Mouse (Mus musculus): ENCODE data around the gene Muc3. TPM values are rescaled to one million over a fixed set of nuclear protein-coding genes. Genes with fewer than 3 reads are reported as not detected.
A peak's percentile ranks its signal among the peaks of the same experiment; 100 is the strongest.

The Muc3 gene
- polyA plus RNA-seq, 1 experiment: 0.16 TPM

DNA sequence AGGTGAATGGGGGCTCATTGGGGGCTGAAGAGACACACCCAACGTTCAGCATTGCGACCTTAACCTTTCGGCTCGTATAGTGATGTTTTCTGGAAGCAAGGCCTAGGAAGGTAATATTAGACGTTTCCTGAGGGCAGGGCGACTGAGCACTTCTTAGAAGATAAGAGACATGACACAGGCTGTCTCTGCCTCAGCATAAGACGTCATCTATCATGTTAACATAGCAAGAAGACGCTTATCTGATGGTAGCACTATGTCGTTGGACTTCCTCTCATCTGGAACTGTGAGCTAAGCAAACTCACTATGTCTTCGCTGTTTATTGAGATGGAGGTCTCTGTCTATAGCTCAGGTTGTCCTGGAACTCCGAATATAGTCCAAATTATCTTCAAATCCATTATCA, 50.7 kb downstream of the Muc3 start:
- no peak for DNase-seq (ENCODE audit: extremely low spot score in 1 of 2, low spot score in 1 of 2)

DNA sequence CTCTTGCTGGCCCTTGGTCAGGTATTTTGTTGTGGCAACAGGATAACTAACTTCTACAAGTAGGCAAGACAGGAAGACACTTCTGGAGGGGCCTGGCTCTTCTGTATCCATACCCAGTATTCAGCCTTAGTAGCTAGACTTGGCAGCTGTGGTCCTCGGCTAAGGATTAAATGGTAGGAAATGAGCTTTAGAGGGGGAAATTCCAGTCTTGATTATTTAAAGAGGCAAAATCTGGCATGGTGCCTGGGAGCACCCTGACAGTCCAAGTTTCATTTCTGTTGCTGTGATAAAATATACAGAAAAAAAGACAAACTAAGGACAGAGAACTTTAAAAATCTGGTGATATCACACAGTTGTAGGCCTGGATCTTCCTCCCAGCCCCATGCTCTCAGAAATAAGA, 53.1 kb downstream of the Muc3 start:
- DNase-seq (ENCODE audit: extremely low spot score in 1 of 2, low spot score in 1 of 2): peak in 1 of 2 experiments; percentile 80

DNA sequence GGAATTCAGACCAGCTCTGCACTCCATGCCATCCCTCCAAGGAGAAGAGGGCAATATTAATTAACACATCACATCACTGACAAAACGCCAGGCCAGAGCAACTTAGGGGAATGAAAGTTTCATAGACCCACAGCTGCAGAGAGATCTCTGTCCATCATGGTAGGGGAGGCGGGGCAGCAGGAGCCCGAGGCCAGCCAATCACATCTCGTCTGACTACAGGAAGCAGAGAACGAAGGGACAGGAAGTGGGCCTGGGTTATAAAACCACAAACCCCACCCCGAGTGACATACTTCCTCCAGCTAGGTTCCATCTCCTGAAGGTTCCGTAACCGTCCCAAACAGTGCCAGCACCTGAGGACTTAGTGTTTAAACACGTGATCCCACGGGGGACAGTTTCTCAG, 54.0 kb downstream of the Muc3 start:
- DNase-seq (ENCODE audit: extremely low spot score in 1 of 2, low spot score in 1 of 2): no peak

- no peak for DNase-seq (ENCODE audit: extremely low spot score in 1 of 2, low spot score in 1 of 2)
These were observed 55.4 kb downstream of the Muc3 start for GRCm38 (mm10) chr5:137093720-137094119.

GRCm38 (mm10) chr5:137091560-137091959, 57.6 kb downstream of the Muc3 start:
- no peak for DNase-seq (ENCODE audit: extremely low spot score in 1 of 2, low spot score in 1 of 2)

DNA sequence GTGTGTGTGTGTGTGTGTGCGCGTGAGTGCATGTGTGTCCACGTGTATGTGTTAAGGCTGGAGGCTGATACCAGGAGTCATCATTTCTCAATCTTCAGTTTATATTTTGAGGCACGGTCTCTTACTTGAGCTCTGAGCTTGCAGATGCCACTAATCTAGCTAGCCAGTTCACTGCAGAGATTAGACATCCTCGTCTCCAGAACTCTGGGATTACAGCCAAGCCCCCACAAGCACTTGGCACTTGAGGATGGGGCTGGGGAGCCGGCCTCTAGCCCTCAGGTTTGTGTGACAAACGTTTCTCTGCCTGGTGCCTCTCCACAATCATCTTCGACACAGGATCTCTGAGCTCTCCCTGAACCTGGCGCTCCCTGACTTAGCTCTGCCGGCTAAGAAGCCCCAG, 58.3 kb downstream of the Muc3 start:
- DNase-seq (ENCODE audit: extremely low spot score in 1 of 2, low spot score in 1 of 2): no peak

GRCm38 (mm10) chr5:137087410-137087809, 61.7 kb downstream of the Muc3 start:
- DNase-seq (ENCODE audit: extremely low spot score in 1 of 2, low spot score in 1 of 2): no peak

DNA sequence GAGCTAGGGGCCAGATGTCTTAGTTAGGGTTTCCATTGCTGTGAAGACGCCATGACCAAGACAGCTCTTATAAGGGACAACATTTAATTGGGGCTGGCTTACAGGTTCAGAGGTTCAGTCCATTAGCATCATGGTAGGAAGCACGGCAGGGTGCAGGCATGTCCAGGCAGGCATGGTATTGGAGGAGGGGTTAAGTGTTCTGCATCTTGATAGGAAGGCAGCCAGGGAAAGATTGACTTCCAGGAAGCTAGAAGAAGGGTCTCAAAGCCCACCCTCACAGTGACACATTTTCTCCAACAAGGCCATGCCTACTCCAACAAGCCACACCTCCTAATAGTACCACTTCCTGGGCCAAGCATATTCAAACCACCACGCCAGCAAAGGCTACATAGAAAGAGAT, 63.4 kb downstream of the Muc3 start:
- DNase-seq (ENCODE audit: extremely low spot score in 1 of 2, low spot score in 1 of 2): no peak

DNA sequence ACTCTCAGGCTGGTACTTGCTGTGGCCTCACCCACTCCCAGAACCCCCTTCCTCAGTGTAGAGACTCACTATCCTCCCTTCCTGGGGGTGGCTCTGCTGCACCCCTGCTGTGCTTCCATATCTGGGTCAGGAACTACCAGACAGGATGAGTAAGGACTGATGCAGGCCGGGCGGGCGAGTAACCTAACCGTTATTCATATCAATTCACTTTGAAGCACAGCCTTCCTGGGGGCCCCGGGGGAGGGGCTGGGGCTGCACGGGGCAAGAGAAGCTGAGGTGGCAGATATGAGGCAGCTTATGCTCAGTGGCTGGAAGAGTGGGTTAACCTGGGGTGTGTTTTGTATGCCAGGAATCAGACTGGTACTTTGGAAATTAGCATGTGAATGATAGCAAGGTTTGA, 64.1 kb downstream of the Muc3 start:
- DNase-seq (ENCODE audit: extremely low spot score in 1 of 2, low spot score in 1 of 2): no peak

Other genes with a start within 250 kb of the Muc3 start
- gene Ift22, start 241.2 kb downstream of the Muc3 start, polyA plus RNA-seq (2012; rRNA removed): 77.4 and 82.5 TPM in 2 replicates
- gene Fis1, start 196.0 kb downstream of the Muc3 start, polyA plus RNA-seq (2012; rRNA removed): 394 and 432 TPM in 2 replicates
- gene Cldn15, start 182.7 kb downstream of the Muc3 start, polyA plus RNA-seq (2012; rRNA removed): 0.12 and 0.21 TPM in 2 replicates
- 36.3 and 39.0 TPM in 2 replicates for gene Plod3, start 162.3 kb downstream of the Muc3 start, polyA plus RNA-seq (2012; rRNA removed)
- 88.2 and 106 TPM in 2 replicates for gene Znhit1, start 161.3 kb downstream of the Muc3 start, polyA plus RNA-seq (2012; rRNA removed)
- gene Vgf, start 122.9 kb downstream of the Muc3 start, polyA plus RNA-seq (2012; rRNA removed): 123 and 132 TPM in 2 replicates
- 263 and 311 TPM in 2 replicates for gene Ap1s1, start 103.2 kb downstream of the Muc3 start, polyA plus RNA-seq (2012; rRNA removed)
- gene Serpine1, start 77.1 kb downstream of the Muc3 start, polyA plus RNA-seq (2012; rRNA removed): 1.9 and 2.5 TPM in 2 replicates
- gene Trim56, start 33.1 kb downstream of the Muc3 start, polyA plus RNA-seq (2012; rRNA removed): 2.0 and 2.3 TPM in 2 replicates
- 28.3 and 33.2 TPM in 2 replicates for gene Muc3a, start 63.1 kb upstream of the Muc3 start, polyA plus RNA-seq (2012; rRNA removed)
- gene Ache, start 138.2 kb upstream of the Muc3 start, polyA plus RNA-seq (2012; rRNA removed): 63.7 and 65.6 TPM in 2 replicates
- 12.4 and 13.1 TPM in 2 replicates for gene Ufsp1, start 145.3 kb upstream of the Muc3 start, polyA plus RNA-seq (2012; rRNA removed)
- 268 and 278 TPM in 2 replicates for gene Srrt, start 158.4 kb upstream of the Muc3 start, polyA plus RNA-seq (2012; rRNA removed)
- 8.5 and 9.0 TPM in 2 replicates for gene Trip6, start 165.1 kb upstream of the Muc3 start, polyA plus RNA-seq (2012; rRNA removed)
- 32.6 and 34.6 TPM in 2 replicates for gene Slc12a9, start 184.3 kb upstream of the Muc3 start, polyA plus RNA-seq (2012; rRNA removed)
- gene Ephb4, start 200.8 kb upstream of the Muc3 start, polyA plus RNA-seq (2012; rRNA removed): 5.6 and 6.0 TPM in 2 replicates